Mouse (Mus musculus) G1E-ER4 (cell line): ENCODE measurements around the gene Prex1. TPM values are rescaled to one million over a fixed set of nuclear protein-coding genes. Genes with fewer than 3 reads are reported as not detected.

Experiments
- GATA1 ChIP-seq: IDR thresholded peaks from one replicate; pipeline ENCODE4 v1.8.0; 2012; ENCODE audit warnings: low read length, inconsistent platforms
- polyA plus RNA-seq: library from polyadenylated mRNA; stranded (reverse); fragments of >175 nt; gene quantifications from 2 replicates; pipeline ENCODE4 v1.2.3, GENCODE M21; 2012

The Prex1 gene
- polyA plus RNA-seq, 1 experiment, result 1.0 TPM

GRCm38 (mm10) chr2:166592034-166592912 lies 121.4 kb downstream of the Prex1 start:
- TF ChIP-seq GATA1, result no peak

DNA sequence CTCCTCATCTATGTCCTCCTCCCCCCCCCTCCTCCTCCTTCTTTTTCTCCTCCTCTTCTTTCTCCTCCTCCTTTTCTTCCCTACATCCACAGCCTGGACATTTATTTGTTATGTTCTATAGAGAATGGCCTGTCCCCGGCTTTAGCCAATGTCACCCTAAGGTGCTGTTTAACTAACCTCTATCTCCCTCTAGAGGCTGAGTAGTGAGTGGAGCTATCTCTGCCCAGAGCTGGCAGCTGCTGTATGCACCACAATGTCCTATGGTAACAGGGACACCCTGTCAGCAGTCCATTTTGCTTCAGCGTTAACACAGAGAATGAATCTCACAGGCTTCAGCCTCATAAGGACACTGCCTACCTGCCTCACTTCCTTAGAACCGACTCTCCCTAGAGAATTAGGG lies 129.1 kb downstream of the Prex1 start:
- TF ChIP-seq GATA1, result no peak

DNA sequence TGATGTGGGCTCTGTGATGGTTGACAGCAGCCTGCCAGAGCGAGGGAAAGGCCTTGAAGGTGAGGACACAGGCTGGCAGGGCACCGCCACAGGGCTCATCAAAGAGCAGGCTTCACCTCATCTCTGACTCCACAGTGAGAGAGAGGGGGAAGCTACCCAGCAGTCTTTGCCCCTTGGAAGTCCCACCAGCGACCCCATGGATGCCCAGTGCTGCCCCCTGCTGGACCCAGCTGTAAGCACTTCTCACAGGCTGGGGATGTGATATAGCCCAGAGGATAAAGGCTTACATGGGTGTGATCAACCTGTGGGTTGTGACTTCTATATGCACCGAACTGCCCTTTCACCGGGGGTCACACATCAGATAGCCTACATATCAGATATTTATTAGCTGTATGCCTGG lies 130.3 kb downstream of the Prex1 start:
- TF ChIP-seq GATA1, result no peak

GRCm38 (mm10) chr2:166581881-166582583 lies 131.6 kb downstream of the Prex1 start:
- no peak for TF ChIP-seq GATA1

- TF ChIP-seq GATA1, result no peak
Observed at GRCm38 (mm10) chr2:166579793-166580192, 133.8 kb downstream of the Prex1 start.

- no peak for TF ChIP-seq GATA1
Observed at GRCm38 (mm10) chr2:166579361-166579760, 134.3 kb downstream of the Prex1 start.

DNA sequence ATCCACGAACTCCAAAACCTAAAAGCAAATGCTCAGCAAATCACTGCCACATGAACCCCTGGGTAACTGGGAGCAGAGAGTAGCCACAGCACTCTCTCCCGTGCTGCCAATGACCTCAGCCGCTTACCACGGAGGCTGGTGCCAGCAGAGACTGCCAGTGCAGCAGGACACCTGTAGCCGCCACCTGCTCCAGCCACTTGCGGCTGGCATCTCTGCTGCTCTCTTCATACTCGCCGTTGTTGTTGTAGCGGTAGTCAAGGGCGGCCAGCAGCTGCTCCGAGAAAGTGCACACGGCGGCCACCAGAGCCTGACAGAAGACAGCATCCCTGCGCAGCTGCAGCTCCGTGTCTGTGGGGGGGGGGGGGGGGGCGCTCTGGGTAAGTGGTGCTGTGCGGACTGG lies 138.2 kb downstream of the Prex1 start:
- no peak for TF ChIP-seq GATA1

GRCm38 (mm10) chr2:166574934-166575333 lies 138.7 kb downstream of the Prex1 start:
- TF ChIP-seq GATA1, result no peak

DNA sequence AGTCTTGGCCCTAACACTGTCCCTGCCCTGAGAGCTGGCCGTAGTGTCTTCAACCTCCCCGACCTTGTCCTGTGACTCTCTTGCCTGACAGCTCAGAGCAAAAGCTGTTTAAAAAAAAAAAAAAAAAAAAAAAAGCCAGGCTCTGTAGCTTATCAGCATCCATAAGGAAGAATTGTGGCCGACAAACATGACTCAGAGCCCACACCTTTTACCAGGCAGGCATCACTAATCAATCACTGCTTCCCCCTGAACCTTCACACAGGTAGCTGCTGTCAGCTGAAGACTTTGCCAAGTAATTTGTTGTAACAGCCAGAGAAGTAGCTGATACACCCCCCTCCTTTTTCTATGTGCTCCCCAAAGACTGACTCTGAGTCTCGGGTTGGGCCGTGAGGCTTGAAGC lies 140.0 kb downstream of the Prex1 start:
- no peak for TF ChIP-seq GATA1

DNA sequence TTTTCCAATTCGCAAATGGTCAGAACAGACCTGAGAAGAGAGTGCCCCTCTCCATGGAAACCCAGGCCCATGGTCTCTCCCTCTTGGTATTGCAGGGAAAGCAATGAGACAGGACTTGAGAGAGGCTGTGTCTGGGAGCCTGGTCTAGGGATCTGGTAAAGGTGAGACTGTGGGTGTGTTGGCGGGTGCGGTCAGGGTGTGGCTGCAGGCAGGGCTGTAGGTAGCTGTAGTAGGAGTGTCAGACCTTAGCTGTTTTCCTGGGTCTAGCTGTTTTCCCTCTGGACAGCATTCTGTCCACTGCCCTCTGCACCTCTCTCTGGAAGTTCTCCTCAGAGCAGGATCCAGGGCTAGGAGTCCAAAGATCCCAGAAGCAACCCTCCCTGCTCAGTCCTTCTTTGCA lies 141.3 kb downstream of the Prex1 start:
- TF ChIP-seq GATA1, result no peak

GRCm38 (mm10) chr2:166569182-166569581 lies 144.4 kb downstream of the Prex1 start:
- TF ChIP-seq GATA1, result no peak

DNA sequence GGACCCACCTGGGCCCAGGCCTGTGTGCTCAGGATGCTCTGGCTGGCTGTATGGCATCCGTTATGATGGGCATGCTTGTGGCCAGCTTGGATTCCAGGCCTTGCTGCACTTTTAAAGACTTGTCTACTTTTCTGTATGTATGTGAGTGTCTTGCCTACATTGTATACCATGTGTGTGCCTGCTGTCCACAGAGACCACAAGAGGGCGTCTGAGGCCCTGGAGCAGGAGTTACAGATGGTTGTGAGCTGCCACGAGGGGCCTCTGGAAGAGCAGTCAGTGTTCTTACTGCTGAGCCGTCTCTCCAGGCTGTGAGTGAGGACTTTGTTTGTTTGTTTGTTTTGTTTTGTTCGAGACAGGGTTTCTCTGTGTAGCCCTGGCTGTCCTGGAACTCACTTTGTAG lies 148.1 kb downstream of the Prex1 start:
- TF ChIP-seq GATA1, result no peak

DNA sequence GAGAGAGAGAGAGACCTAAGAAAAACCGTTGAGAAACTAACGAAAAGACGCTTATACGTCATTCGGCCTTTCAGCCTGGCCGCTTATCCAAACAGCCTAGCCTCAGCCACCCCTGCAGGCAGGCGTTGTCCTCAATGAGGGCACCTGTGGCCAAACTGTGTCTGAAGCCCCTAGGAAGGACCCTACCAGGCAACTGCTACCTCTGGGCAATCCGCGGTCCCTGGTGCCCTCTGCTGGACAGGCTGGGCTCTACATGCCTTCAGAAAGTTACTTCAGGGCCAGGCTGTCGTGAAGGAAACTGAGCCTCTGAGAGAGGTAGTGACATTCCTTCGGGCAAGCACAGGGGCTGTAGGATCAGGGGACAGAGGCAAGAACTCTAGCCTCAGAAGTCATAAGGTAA lies 149.2 kb downstream of the Prex1 start:
- no peak for TF ChIP-seq GATA1

- TF ChIP-seq GATA1, result no peak
Observed at GRCm38 (mm10) chr2:166563890-166564289, 149.7 kb downstream of the Prex1 start.

DNA sequence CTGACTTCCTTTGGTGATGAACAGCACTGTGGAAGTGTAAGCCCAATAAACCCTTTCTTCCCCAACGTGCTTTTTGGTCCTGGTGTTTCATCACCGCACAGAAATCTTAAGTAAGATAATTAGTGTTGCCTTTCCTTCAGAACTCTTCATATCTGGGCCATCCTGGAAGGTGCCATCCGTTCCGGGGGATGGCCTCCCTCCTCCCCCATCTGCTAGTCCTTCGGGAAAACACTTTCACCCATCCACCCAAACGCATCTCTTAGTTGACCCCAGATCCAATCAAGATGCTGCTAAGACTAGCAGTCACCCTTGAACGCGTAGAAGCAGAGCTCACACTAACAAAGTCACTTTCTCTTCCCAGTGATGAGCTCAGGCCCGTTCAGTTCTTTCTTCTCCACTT lies 150.6 kb downstream of the Prex1 start:
- no peak for TF ChIP-seq GATA1

DNA sequence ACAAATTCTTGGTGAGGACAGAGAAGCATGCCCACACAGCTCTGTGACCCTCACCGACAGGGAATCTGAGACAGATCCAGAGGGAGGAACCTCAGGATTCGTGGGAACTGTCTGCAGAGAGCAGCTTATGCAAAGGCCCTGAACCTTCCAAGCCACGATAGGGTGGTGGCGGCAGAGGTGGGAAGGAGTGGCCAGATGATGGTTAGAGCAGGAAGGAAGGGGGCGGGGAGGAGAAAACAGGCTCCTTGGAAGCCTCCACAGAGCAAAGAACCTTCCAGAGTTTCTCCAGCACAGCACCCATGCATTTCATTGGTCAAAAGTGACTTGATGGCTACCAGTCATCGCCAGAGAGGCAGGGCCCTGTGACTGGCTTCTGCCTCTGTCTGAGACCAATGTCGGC lies 151.9 kb downstream of the Prex1 start:
- no peak for TF ChIP-seq GATA1

- no peak for TF ChIP-seq GATA1
Observed at GRCm38 (mm10) chr2:166560826-166561225, 152.8 kb downstream of the Prex1 start.
